Mouse (Mus musculus) hindbrain, embryonic 14.5 days (tissue): ENCODE data around the gene Arpc1b. TPM values are rescaled to one million over a fixed set of nuclear protein-coding genes. Genes with fewer than 3 reads are reported as not detected.

Experiments
- ATAC-seq: fragments of 200-750 bp; cut with Nextera tagmentation; 2 replicates; pipeline ENCODE4 v1.8.0; 2017; ENCODE audit warnings: moderate number of reproducible peaks, mild to moderate bottlenecking, moderate TSS enrichment, moderate library complexity; ENCODE audit not compliant: low FRiP score
- DNase-seq: peaks from one replicate; pipeline ENCODE4 v3.0.0-alpha.2; 2015; ENCODE audit warnings: low spot score
- H3K27ac ChIP-seq: fragments of 300-500 bp; sonication (generic); 2 replicates; pipeline ENCODE4 v1.5.1; 2014; ENCODE audit warnings: mild to moderate bottlenecking, moderate library complexity
- H3K27me3 ChIP-seq: fragments of 300-500 bp; sonication (generic); 2 replicates; pipeline ENCODE4 v1.6.1; 2014; ENCODE audit warnings: mild to moderate bottlenecking, low read length, mixed read lengths; ENCODE audit not compliant: control insufficient read depth, insufficient read depth
- H3K36me3 ChIP-seq: fragments of 300-500 bp; sonication (generic); replicated peaks from 2 replicates; pipeline ENCODE4 v1.6.1; 2014; ENCODE audit not compliant: control insufficient read depth, insufficient read depth
- H3K4me1 ChIP-seq: fragments of 300-500 bp; sonication (generic); replicated peaks from 2 replicates; pipeline ENCODE4 v1.6.1; 2014; ENCODE audit warnings: antibody characterized with exemption, low read length, mixed read lengths; ENCODE audit not compliant: control insufficient read depth, insufficient read depth
- H3K4me2 ChIP-seq: fragments of 300-500 bp; sonication (generic); replicated peaks from 2 replicates; pipeline ENCODE4 v1.6.1; 2014; ENCODE audit warnings: mild to moderate bottlenecking, moderate library complexity
- H3K4me3 ChIP-seq: fragments of 300-500 bp; sonication (generic); replicated peaks from 2 replicates; pipeline ENCODE4 v1.5.1; 2014; ENCODE audit warnings: mild to moderate bottlenecking, low read length
- H3K9ac ChIP-seq: fragments of 300-500 bp; sonication (generic); 2 replicates; pipeline ENCODE4 v1.6.1; 2014
- H3K9me3 ChIP-seq: fragments of 300-500 bp; sonication (generic); 2 replicates; pipeline ENCODE4 v1.6.1; 2016; ENCODE audit warnings: low read length; ENCODE audit not compliant: control insufficient read depth
- WGBS: fragments of 180-500 bp; shearing (Covaris S2); extraction: QIAGEN DNeasy Blood & Tissue Kit; methylation state at CpG from one replicate; pipeline ENCODE4 v1.1.7; 2014; 5-methylcytosine and 5-hydroxymethylcytosine counted together
- polyA plus RNA-seq: library from polyadenylated mRNA; unstranded; fragments of >200 nt; fragmentation: Nextera tagmentation; extraction: Ambion mirVana; gene quantifications from 2 replicates; pipeline ENCODE4 v1.2.1, GENCODE M21; 2014

Arpc1b gene
- polyA plus RNA-seq, 1 experiment from 2014 or later = 51.8 TPM

DNA sequence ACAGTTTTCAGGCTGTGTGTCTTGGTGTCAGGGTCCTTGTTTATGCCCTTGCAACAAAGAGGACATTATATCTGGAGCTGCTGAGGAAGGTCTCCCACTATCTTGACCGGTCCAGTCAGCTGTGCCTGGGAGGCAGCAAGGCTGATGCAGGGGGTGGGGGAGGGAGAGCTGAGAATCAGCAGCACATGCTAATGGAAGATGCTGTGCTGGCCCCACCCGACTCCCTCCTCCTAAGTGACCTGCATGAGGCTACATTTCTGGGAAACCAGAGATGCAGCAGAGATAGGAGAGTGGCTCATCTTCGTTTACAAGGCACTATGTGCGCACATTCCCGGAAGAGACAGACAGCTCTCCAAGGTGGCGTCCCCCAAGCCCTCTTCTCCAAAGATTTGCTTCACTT, 3.6 kb upstream of the Arpc1b start:
- Histone ChIP-seq H3K36me3 (peaks cover 61% of the 10 kb centered on the region), H3K4me1 (no peaks in the 10 kb centered on the region; the same call in 1 of the 2 replicates), H3K27me3 (peaks cover 20% of the 10 kb centered on the region), H3K9ac (no peak overlapping the region), H3K4me2 (no peak overlapping the region), H3K27ac (no peak overlapping the region), H3K9me3 (no peaks in the 10 kb centered on the region), H3K4me3 (no peak overlapping the region)
- 93% methylated on average over 6 of the region's 6 CpGs for WGBS
- no peak for DNase-seq
- no peak for ATAC-seq

DNA sequence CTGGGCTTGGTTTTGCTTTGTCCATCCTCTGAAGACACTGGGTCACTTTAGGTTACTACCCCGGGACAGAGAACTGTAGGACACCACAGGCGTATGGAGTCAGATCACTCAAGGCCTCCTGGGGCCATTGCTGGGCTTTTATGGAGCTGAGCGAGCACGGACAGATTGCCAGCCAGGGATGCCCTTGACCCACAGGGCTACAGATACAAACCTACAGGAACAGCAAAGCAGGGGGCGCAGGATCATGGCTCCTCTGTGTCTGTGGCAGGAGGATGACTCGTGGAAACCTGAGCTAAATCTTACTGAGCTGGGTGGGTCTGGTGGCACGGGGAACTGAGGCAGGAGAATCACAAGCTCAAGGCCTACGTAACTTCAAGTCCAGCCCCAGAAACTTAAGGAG, 1.4 kb upstream of the Arpc1b start:
- H3K4me2 ChIP-seq = no peak overlapping the region
- H3K9me3 ChIP-seq = no peaks in the 10 kb centered on the region
- peaks cover 20% of the 10 kb centered on the region for H3K27me3 ChIP-seq
- H3K4me1 ChIP-seq = no peaks in the 10 kb centered on the region; the same call in 1 of the 2 replicates
- no peak overlapping the region for H3K27ac ChIP-seq
- no peak overlapping the region for H3K4me3 ChIP-seq
- 88% methylated on average over 8 of the region's 8 CpGs for whole genome bisulfite sequencing
- ATAC-seq = no peak
- H3K36me3 ChIP-seq = peaks cover 40% of the 10 kb centered on the region
- no peak for DNase-seq
- no peak overlapping the region for H3K9ac ChIP-seq

DNA sequence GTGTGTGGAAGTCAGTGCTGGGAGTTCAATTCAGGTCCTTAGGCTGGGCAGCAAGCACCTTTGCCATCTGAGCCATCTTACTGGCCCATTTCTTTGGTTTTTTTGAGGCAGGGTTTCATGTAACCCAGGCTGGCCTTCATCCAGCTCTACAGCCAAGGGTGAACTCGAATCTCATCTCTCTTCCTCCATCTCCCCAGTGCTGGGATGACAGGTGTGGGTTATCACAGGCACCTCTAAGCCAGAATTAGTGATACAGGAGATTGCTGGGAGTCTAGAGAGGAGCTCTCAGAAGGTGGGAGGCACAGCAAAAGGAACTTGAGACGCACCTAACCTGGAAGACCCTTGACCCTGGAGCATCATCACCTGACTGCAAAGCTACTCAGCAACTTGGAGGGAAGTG, 599 bp upstream of the Arpc1b start:
- Histone ChIP-seq H3K4me1 (no peaks in the 10 kb centered on the region; the same call in 1 of the 2 replicates), H3K4me3 (0 out of 2 replicates have a peak overlapping the region, but pooled peaks have one; percentile 38), H3K4me2 (0 out of 2 replicates have a peak overlapping the region, but pooled peaks have one; percentile 45), H3K27me3 (peaks cover 20% of the 10 kb centered on the region), H3K36me3 (peaks cover 31% of the 10 kb centered on the region), H3K9ac (peak overlapping the region; percentile 51; the same call in 1 of the 2 replicates), H3K9me3 (no peaks in the 10 kb centered on the region), H3K27ac (no peak overlapping the region)
- no peak for ATAC-seq
- 49% methylated on average over 2 of the region's 2 CpGs for WGBS
- DNase-seq = no peak

DNA sequence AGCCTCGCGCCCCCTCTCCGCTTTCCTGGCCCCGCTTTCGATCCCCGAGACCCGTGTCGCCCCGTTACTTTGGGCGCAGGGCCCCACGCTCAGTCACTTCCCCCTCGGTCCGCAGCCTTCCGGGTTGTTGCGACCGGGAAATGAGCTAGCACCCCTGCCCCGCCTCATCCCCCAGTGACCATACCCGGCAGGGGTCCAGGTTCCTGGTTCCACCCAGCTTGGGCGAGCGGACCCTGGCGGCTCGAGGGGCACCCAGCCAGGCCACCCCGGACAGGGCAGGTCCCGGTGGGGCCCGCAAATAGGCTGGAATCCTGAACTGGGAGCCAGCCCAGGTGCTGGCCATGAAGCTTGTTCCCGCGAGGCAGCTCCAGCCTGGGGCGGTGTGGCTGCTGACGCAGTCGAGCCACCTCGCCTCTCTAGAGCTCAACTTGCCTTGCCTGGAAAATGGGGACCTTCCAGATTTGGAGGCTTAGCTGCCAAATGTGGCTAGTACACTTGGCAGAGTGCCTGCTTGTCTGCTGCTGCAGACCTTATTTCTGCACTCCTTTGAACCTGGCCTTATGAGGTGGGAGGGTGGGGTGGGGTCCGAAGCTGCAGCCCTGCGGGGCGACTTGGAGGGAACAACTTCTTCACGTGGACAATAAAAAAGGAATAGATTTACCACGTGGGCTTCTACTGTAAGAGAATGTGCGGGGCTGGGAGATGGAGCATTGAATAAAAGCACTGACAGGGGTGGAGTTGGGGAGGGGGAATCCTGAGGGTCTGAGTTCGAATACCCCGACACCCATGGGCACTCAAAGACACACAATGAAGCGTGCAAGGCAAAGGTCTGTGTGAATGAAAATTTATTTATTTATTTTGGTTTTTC, 825 bp downstream of the Arpc1b start:
- Histone ChIP-seq H3K27ac (no peak overlapping the region), H3K9ac (peak overlapping the region; percentile 51), H3K36me3 (peaks cover 18% of the 10 kb centered on the region), H3K4me3 (peak overlapping the region; percentile 38), H3K9me3 (no peaks in the 10 kb centered on the region), H3K4me2 (peak overlapping the region; percentile 45), H3K4me1 (no peaks in the 10 kb centered on the region; the same call in 1 of the 2 replicates), H3K27me3 (peaks cover 20% of the 10 kb centered on the region)
- ATAC-seq (peak; percentile 16; the same call in 1 of the 2 replicates), DNase-seq (no peak)
- WGBS = 23% methylated on average over 33 of the region's 40 CpGs

DNA sequence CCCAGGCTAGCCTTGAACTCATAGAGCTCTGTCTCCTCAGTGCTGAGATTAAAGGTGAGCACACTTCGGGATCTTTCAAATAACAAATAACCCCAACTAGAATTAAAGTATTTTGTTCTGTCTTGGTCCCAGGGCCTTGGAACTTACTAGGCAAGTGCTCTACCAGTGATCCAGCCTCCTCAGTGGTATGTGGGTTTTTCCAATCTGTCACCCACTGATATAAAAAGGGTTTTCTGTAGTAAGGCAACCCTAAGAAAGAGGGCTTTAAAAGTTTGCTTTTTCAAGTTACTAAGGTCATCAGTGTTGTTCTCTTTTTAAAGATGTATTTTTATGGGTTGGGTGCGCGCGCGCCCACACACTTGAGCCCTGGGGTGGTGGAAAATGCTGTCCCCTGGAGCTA, 1.7 kb downstream of the Arpc1b start:
- H3K4me1 ChIP-seq = no peaks in the 10 kb centered on the region; the same call in 1 of the 2 replicates
- H3K36me3 ChIP-seq = peaks cover 9% of the 10 kb centered on the region
- DNase-seq (no peak), ATAC-seq (no peak)
- 0 out of 2 replicates have a peak overlapping the region, but pooled peaks have one; percentile 7 for H3K4me2 ChIP-seq
- H3K27me3 ChIP-seq = peaks cover 20% of the 10 kb centered on the region
- no peaks in the 10 kb centered on the region for H3K9me3 ChIP-seq
- no peak overlapping the region for H3K27ac ChIP-seq
- WGBS = 88% methylated on average over 5 of the region's 5 CpGs
- H3K9ac ChIP-seq = no peak overlapping the region
- no peak overlapping the region for H3K4me3 ChIP-seq

DNA sequence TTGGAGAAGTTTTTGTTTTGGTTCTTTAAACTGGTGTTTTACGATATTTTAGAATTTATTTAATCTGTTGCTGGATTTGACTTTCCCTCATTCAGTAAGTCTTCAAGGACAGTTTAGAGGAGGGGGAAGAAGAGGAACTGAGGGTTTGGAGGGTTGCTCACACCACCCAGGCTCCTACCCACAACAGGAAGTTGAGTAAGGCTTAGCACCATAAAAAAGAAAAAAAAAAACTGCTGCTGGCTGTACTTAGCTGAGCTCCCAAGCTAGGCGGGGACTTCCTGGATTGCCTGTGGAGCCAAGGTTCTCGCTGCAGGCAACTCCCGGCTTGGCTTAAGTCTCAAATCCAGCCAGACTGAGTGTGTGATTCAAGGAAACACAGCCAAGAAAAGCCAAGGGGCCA, 2.3 kb downstream of the Arpc1b start:
- H3K4me1 ChIP-seq = no peaks in the 10 kb centered on the region; the same call in 1 of the 2 replicates
- H3K4me2 ChIP-seq = 0 out of 2 replicates have a peak overlapping the region, but pooled peaks have one; percentile 7
- no peak overlapping the region for H3K27ac ChIP-seq
- peaks cover 20% of the 10 kb centered on the region for H3K27me3 ChIP-seq
- H3K9me3 ChIP-seq = no peaks in the 10 kb centered on the region
- no peak overlapping the region for H3K4me3 ChIP-seq
- DNase-seq = no peak
- H3K9ac ChIP-seq = no peak overlapping the region
- ATAC-seq = no peak
- WGBS = 72% methylated on average over 4 of the region's 4 CpGs
- peaks cover 3% of the 10 kb centered on the region; the same call in 1 of the 2 replicates for H3K36me3 ChIP-seq

DNA sequence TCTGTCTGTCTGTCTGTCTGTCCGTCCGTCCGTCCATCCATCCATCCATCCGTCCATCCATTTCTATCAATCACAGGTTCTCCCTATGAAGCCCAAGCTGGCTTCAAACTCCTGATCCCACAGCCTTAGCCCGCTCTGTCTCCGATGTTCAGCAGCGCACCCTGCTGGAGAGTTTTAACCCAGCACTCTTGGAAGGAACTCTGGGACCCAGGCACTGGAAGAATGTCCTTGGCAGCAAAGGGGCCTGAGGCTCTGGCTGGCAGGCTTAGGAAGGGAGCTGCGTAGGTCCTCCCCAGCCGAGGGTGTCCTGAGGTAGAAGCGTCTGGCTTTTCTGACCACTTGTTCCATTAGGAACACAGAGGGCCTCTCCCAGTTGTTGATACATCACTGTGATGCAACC, 2.9 kb downstream of the Arpc1b start:
- Histone ChIP-seq H3K9ac (no peak overlapping the region), H3K9me3 (no peaks in the 10 kb centered on the region), H3K4me1 (no peaks in the 10 kb centered on the region; the same call in 1 of the 2 replicates), H3K36me3 (no peaks in the 10 kb centered on the region), H3K4me2 (no peak overlapping the region), H3K27ac (no peak overlapping the region), H3K27me3 (peaks cover 20% of the 10 kb centered on the region), H3K4me3 (no peak overlapping the region)
- WGBS = 47% methylated on average over 10 of the region's 10 CpGs
- no peak for ATAC-seq
- DNase-seq = peak; percentile 48

DNA sequence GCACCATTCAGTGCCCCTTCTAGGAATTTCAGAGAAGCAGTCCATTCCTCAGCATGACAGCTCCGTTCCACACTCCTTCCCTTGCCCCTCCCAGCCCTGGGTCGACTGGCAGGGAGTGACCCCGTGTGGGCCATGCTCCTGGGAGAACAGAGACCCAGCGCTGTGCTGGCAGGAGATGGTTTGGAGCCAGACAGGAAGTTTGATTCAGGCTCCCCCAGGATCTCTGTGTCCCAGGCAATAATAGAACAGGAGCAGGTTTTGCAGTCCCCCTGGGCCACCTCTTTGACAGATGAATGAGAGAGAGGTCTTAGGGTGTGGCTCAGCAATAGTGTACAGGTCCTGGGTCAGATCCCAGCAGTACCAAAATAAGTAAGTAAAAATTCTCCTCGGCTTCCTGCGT, 4.0 kb downstream of the Arpc1b start:
- Histone ChIP-seq H3K36me3 (peaks cover 1% of the 10 kb centered on the region), H3K4me3 (no peak overlapping the region), H3K4me1 (no peaks in the 10 kb centered on the region; the same call in 1 of the 2 replicates), H3K27me3 (peaks cover 20% of the 10 kb centered on the region), H3K9ac (no peak overlapping the region), H3K27ac (no peak overlapping the region), H3K4me2 (no peak overlapping the region), H3K9me3 (no peaks in the 10 kb centered on the region)
- ATAC-seq (no peak), DNase-seq (no peak)
- WGBS = 58% methylated on average over 6 of the region's 6 CpGs

DNA sequence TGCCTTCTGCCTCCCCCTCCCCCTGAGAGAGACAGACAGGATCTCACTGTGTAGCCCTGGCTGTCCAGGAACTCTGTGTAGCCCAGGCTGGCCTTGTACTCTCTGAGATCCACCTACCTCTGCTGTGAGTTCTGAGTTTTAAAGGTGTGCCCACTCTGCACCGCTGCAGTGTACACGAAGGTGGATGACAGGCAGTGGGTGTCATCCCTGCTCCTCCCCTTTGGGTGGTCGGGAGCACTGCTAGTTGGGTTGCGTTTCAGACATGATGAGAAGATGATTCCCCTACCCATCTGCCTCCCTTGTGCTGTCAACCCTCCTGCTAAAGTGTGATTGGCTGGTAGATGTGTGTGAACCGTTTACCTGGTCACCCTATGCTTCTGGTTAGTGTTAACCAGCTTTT, 4.4 kb downstream of the Arpc1b start:
- 90% methylated on average over 5 of the region's 5 CpGs for WGBS
- DNase-seq = no peak

More for the DNA sequence above, 4.4 kb downstream of the Arpc1b start:
- no peak overlapping the region for H3K4me3 ChIP-seq
- no peaks in the 10 kb centered on the region; the same call in 1 of the 2 replicates for H3K4me1 ChIP-seq
- ATAC-seq = no peak
- H3K9me3 ChIP-seq = no peaks in the 10 kb centered on the region
- H3K27ac ChIP-seq = no peak overlapping the region
- H3K9ac ChIP-seq = no peak overlapping the region
- H3K27me3 ChIP-seq = peaks cover 18% of the 10 kb centered on the region
- H3K36me3 ChIP-seq = peaks cover 6% of the 10 kb centered on the region
- no peak overlapping the region for H3K4me2 ChIP-seq
